Mouse (Mus musculus): Measurements from ENCODE around the gene Pex10. TPM values are rescaled to one million over a fixed set of nuclear protein-coding genes. Genes with fewer than 3 reads are reported as not detected.

The Pex10 gene
- 10 to 100 TPM in 1 of 2 experiments, 1 to 10 TPM in 1; 9.7 to 10.4 TPM for polyA plus RNA-seq (2017; shearing (Covaris generic))

DNA sequence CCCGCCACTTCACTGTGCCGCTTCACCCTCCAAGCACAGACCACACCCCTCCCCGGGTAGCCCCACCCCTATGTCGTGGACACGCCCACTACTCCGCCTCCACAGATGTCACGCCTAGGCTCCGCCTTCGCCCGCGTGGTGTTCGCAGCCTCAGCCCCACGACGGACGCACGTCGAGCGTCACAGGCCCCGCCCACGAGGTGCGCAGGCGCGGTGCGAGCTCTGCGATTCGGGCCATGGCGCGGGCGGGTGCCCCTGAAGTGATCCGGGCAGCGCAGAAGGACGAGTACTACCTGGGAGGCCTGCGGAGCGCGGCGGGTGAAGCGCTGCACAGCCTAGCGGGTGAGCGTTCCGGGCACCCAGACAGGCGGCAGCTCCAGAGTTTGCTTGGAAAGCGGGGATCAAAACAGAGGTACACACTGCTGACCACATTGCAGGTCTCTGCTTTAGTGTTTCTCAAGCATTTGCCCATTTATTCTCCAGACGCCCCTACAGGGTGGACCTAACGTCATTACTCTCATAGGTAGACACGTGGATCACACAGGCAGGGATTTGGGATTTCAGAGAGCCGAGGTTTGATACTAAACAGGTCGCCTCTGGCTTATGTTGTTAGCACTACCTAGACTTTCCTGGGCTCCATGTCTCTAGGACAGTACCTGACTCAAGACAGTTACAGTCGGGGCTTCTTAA, at the start of gene Pex10:
Gene Pex10 (plus strand): TSS at position 183 of the 689 bp plus-strand sequence.
- ATAC-seq, result peak; percentile 94

DNA sequence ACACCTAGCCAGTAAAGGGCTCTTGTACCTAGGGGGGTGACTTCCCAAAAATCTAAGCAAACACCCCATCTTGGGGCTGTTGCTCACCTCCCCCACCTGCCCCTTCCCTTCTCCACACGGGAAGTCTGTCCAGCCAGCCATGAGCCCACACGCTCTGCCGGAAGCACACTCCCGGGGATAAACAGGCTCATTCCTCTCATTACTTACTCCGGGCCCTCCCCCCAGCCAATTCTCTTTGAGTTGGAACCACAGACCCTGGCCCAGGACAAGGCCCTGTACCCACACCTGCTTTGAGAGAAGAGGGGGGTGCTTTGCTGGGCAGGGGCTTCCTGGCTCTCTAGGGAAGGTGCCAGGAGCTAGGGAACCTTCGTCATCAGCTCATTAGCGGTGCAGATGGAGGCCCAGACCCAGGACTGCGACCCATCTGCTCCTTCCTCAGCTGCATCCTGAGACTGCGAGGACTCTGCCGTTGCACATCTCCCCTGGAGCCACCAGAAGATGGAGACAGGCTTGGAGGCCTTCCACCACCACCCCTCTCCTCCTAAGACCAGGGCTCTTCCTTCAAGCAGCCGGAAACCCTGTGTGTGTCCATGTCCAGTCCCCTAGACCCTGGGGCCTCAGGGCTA, 49.5 kb upstream of the Pex10 start:
- no peak for ATAC-seq

DNA sequence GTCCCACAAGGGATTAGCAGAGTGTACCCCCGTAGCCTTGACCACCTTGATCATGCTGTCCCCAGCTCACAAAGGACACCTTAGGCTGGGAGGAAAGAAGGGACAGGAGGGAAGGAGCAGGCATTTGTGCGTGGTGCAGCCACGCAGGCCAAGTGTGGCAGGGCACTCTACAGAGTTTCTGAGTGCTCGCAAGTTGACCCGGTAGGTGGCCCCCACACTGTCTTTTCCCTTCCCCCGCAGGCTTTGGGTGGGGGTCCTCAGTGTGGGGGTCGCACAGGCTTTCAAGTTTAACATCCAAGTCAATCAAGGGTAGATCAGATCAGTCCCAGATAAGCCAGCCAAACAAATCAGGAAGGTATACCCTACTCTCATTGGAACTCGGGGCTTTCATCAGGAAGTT, 48.8 kb upstream of the Pex10 start:
- no peak for ATAC-seq

DNA sequence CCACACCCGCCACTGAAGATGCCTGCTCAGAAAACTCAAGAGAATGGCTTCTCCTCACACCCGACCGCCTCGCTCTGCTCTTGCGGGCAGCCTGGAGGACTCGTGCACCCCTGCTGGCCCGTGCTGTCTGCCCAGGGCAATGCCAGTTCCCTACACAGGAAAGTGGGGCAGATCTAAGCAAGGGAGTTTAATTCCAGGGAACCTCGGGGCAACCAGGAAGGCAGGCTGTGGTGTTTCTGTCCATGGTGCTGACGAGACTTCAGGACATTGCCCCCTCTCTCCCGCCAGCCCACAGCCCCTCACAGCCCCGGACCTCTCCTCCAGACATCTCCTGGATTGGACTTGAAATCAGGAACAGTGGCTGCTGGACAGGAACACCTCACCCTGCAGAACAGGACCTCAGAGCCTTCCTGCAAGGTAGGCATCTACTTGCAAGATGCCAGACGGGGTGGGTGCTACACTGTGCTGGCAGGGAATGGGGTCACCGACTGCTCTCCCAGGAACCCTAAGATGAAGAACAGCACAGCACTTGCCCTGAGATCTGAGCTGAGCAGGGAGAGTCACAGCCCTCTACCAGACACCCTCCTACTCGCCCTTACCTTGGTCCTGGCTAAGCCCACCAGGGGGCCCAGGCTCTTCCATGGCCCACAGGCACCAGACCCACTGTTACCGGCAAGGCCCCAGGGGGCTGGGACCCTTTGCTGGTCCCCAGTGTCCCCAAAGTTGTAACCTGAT, 48.0 kb upstream of the Pex10 start:
- no peak for ATAC-seq

DNA sequence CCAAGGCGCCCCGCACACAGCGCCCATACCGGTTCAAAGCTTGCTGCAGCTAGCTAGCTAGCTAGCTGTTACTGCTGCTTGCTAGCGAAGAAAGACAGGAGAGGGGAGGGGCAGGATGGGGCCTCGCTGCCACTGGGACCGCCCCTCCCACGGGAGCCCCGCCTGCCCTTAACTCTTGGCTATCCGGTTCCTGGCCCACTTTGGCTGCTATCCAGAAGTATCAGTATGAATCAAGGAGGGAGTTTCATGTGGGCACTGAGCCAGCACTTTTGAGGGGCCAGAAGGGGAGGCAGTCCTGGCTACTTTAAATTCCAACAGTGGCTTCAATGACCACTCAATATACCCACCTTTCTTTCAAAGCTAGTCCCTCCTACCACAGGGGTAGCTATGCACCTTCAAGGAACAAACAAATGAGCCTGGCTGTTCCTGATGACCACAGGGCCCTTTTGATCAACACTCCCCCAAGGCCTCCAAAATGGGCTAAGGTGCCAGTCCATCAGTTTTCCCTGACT, 47.4 kb upstream of the Pex10 start:
- ATAC-seq, result no peak

DNA sequence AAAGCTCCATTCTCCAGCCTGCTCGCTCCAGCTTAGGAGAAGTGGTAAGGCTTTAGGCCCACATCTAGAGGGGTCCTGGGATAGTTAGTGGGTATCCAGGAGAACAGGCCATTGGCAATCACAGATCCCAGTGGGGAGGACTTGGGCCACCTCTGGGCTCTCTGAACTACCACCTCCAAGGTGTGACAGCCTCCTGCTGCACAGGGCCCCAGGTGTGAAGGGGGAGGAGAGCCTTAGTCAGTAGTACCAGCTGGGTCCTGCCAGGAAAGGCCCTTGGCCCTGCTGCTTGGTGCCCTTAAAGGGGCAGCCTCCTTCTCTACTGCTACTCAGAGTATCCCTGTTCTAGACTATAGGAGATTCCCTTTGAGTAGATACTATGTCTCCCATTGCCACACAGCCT, 46.7 kb upstream of the Pex10 start:
- ATAC-seq, result no peak

DNA sequence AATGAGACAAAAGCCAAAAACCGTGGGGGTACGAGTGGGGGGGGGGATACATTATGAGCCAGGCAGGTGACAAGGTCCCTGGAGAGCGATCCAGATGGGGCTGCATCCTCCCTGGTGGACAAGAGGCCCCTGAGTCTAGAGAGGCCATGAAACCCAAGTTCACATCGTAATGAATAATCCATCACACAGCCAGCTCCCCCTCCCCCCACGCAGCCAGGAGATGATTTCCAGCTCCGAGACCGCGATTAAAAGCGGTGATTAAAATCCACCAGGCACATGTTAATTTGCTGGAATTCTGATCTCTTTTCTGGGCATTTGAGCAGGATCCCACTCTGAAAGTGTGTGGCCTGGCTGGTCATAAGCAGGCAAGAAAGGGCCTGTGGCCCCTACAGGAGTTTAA, 46.0 kb upstream of the Pex10 start:
- no peak for ATAC-seq

DNA sequence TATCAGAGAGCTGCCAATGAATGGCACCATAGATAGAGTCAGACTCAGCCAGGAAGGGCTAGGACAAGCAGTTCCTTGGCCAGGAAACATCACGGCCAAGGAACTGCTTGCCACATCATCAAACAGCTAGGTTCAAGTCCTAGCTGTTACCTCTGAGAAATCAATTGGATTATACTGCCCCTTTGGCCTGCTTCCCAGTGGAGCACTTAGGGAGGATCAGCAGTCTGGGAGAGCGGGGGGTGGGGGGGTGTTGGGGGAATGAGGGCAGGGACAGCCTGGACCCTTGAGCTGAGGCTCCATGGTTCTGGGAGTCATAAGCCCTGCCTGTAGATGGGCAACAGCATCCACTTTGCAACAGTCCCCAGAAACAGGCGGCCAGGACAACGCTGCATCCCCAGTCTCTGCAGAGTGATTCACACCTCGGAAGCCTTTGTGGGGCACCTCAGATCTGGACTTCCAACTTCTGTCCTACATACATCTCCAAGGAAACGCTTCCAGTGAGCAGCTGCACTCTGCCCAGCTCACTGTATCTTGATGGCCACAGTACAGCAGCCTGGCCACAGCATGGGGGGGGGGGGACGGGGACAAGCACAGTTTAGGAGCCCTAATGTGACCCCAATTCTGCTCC, 44.5 kb upstream of the Pex10 start:
- ATAC-seq, result no peak

DNA sequence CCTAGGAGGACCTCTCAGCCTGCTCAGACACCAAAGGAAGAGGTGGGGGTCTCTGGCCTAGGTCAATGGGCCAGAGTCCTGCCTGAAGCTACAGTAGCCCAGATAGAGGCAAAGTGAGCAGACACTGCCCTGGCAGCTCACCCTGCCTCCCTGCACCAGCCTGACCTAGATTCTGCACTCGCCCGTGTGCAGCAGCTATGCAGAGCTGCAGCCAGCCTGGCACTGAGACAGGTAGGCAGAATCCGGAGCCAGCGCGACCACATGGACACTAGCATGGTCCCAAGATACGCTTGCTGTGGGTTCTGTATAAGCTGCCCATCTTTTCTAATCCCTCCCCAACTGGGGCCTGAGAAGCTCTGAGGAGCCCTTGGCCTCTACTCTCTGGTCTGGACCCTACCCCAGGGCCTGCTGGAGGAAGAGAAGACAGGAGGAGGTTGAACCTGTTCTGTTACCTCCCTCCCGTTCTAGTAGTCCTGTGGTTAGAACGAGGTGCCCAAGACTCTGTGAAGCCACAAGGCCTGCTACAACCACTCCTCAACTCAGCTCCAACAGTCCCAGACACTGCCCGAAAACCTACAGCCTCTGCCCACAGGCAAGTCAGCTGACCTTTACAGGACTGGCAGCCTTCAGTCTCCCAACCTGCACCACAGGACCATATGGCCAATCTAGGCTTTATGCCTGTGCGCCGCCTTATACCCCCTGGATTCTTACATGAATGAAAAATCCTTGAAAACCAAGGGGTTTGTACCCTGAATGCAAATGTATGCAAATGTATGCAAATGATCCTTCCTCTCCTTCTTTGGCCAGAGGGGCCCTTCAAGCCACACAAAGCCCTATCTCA, 42.4 kb upstream of the Pex10 start:
- no peak for ATAC-seq

DNA sequence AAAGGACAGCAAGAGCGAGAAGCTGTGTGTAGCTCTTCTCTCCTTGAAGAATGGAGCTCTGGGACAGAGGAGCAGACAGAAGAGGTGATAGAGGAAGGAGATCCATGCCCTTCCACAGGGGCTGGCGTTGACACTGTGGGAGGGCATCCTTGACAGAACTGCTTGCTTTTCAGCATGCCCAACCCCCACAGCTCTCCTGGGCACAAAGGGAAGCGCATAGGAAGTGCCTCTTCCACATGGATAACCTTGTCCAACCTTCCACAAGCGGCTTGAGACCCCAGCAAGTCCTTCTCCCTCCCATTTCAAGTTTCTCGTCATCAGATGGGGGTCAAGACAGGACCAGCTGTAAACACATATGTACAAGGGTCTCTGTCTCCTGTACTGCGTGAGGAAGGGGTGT, 33.7 kb upstream of the Pex10 start:
- ATAC-seq, result no peak

DNA sequence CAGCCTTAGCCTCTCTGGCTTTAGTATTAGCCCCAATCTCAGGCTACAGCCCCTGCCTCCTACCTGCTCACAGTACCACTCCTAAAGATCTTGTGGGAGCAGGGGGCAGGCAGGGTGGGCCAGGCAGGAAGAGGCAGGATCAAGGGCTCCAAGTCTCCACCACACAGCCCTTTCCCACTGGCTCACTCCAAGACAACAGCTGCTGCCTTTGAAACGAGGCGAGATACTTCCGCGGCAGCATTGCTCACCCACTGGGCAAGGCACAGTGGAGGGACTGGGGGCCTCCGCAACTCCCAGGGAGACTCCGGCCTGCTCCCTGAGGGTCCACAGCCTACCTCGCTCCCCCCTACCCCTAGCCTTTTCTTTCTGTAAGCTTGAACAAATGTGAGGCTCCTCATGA, 32.6 kb upstream of the Pex10 start:
- ATAC-seq, result no peak

DNA sequence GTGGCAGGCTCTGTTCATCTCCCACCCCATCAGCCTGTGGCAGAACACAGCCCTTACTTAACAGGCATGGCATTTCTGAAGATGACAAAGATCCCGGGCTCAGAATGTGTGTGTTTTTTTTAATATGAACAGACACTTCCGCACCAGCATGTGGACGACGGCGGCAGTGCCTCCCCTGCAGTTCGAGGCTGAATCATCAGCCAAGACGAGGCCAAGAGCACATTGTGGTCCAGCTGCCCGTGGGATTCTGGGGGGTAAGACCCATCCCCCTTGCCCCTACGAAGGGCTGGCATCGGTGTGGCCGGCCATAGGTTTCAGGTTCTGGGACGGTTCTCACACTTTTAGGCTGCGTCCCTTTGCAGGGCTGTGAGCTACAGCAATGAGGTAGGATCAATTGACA, 32.0 kb upstream of the Pex10 start:
- no peak for ATAC-seq

DNA sequence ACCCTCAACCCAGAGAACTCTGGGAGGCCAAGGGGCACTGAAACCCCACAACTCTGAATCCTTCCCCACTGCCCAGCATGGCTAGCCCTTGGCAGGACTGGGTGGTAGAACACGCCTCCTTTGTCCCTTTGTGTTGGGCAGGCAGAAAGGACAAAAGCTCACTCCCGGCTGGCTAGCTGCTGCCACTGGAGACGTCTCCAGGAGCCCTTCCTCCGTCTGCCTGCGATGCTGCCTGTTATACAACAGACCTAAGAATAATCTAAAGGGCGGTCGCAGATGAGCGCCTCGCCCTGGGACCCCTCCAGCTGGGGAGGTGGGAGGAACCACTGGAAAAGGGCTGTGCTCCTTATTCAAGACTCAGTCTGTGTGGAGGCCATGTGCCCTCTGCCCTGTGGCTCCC, 26.6 kb upstream of the Pex10 start:
- ATAC-seq, result no peak

DNA sequence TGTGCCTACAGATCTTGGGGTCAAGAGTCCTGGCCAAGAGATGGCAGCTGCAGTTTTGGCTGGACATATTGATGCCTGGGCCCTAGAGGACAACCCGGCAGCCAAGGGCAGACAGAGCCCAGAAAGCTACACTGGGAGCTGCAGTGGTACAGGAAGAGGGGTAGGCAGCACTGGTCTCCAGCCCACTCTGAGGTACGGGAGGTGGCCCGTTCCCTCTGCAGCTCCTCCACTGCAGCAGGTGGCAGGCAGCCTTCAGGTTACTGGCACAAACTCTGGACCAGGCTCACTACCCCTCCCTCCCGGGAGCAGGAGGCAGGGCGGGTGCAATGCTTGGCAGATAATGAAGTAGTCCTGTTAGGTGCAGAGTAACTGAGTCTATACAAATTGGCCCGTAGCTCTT, 26.1 kb upstream of the Pex10 start:
- ATAC-seq, result no peak

DNA sequence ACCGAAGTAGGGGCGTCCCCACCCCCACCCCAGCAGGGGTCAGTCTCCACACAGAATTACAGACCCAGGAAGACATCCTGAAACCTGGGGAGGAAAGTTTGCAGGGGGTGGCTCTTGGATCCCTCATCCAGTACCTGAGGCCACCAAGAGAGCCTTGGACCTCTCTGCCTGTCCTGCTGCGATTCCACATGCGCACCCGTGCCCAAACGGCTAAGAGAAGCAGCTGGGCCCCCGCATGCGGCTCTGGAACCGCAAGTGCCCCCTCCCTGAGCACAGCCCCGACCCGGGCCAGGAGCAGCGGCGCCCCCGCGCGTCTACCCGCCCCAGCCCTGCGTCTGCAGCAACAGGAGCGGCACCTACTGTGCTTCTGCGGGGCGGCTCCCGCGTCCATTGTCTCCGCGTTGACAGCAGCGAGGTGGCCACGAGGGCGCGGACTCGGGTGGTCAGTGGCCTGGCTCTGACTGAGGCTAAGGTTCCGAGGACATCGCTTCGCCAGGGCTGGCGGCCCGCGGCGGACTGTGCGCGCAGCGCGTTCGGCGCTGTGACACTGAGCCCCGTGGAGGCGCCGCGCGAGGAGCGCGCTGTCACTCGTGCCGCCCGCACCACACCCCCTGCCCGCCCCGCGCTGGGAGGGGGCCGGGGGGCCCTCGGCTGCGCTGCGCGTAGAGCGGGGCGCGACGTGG, 24.1 kb upstream of the Pex10 start:
- no peak for ATAC-seq

DNA sequence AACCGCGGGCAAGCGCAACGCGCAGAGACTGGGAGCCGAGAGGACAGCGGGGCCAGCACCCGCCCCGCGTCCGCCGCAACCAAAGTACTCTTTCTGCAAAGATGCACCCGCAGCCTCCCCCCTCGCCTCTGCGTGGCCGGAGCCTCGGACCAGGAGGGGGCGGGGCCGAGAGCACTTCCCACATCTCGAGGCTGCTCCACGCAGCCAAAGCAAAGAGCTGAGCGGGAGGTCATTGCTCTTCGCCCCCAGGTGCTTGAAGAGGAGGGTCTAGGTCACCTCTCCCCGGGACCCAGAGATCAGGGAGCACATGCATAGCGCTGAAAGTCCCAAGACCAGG, 23.6 kb upstream of the Pex10 start:
- ATAC-seq, result no peak

DNA sequence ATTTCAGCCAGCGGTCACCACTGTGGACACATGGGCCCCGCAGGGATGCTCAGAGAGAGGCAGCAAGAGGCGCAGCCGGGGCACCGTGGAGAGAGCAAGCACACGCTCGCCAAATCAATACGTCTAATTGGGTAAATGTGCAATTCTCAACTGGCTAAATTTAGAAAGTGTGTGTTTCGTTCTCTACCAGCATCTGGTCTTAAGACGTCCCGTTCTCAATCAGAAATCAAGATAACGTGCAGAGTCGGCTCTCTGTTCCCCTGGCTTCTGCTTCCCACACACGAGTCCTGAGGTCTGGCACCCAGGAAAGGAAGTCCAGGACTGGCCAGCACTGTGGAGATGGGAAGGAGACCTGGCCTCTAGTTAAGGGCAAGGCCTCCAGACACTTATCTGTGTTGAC, 20.2 kb upstream of the Pex10 start:
- no peak for ATAC-seq

DNA sequence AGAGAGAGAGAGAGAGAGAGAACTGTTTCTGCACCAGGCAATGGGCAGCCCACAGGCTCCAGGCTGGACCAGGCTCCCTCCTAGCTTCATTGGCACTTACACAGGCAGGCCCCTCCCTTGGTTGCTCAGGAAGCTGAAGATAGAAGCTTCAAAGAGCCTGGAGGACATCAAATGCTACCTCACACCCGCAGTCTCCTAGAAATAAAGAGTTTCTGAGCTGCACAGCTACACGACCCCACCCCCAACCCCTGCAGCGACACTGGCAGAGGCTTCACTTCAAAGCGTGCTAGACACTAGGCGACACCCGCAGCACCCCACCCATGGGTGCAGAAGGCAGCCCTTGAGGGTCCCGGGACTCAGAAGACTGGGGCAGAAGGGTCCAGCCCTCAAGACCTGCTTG, 16.7 kb upstream of the Pex10 start:
- peak; percentile 64 for ATAC-seq

DNA sequence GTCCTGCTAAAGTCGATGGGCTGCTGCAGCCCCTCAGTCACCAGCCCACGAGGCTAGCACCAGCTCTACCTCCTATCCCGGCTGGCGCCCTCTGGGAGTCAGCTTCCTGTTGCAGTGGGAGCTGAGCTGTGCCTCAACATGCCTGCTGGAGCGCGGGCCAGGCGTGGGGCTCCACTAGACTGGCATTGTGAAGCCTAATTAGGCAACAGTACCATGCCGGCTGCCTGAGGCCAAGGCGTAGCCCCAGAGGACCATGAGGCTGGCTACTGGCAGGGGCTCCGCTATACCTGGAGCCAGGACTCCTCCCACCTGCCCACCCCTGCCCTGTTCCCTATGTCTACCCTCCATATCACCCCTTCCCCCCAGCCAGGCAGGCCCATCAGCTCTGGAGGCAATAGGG, 10.1 kb upstream of the Pex10 start, which contains the start of gene Plch2:
Gene Plch2 (minus strand): TSS at position 61 of the 400 bp plus-strand sequence.
- no peak for ATAC-seq

DNA sequence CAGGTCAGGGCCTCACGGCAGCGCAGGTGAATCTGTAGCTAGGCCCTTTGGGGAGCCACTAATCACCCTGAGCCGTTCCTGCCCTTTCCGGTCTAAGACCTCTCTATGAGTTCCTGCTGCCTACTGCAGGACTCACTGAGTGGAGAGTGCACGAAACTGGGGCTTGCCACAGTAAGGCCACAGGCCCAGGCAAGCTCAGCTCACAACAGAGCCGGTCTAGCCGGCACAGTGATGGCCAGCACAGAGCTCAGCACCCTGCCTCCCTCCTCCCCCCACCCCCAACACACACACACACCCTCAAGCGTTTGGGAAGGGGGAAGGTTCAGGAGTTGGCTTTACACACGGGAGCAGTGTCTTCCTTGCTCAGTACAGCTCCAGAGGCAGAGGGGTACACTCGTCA, 8.5 kb upstream of the Pex10 start:
- ATAC-seq, result no peak

DNA sequence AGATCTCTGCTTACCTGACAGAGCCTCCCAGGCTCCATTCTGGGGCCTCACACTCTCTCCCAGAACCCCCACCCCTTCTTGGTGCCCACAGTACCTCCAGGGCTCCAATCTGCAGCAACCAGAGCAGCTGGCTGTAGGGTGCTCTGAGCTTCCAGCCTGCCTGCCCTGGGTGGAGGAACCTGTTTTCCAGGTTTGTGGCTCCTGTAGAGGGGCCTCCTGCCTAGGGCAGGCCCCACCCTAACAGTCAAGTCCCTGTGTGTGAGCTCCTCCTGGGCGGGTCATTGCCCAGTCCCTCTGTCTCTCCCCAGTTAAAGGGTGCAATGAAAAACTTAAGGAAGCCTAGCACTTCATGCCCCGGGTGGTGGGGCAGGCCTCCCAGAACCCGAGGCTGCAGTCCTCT, 2.9 kb upstream of the Pex10 start:
- no peak for ATAC-seq

DNA sequence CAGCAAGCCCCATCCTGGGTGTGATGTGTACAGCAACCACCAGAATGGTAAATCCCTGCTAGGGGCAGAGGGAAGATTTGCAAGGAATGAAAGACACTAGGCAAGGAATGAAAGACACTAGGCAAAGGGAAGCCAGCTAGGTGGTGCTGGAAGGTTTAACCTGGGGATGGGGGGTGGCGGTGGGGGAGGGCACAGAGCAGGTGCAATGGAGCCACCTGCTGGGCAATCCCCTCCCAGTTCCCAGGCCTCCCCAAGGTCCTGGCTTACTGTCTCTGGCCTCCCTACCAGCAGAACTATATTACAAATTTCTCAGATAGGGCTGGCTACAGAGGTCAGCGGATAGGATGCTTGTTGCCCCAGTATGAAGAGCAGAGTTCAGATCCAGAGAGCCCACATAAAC, 2.3 kb upstream of the Pex10 start:
- ATAC-seq, result no peak
